Mouse (Mus musculus) heart, adult 2 months (tissue): ENCODE data around the gene 4930579F01Rik.

Source experiments
- CTCF ChIP-seq: fragments of 200-600 bp; IDR thresholded peaks from 2 replicates; pipeline ENCODE4 v1.8.1; 2022; ENCODE audit warnings: antibody characterized with exemption, mild to moderate bottlenecking, moderate library complexity
- POLR2A ChIP-seq: fragments of 200-500 bp; IDR thresholded peaks from 2 replicates; pipeline ENCODE4 v1.6.1; 2011; ENCODE audit warnings: mild to moderate bottlenecking, low read depth, low read length, control low read depth; ENCODE audit not compliant: insufficient read depth

DNA sequence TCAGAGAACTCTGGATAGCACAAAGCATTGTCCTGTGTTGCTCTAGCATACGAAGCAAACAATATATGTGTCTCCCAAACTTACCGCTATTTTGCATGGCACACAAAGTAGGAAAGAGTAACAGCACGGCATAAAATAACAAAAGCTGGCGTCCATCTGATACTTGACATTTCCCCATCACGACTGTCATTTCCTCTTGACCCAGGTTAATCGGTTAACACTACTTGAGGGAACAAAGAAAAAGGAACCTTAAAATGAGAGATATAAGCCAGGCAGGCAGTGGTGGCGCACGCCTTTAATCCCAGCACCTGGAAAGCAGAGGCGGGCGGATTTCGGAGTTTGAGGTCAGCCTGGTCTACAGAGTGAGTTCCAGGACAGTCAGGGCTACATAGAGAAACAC is 59.7 kb downstream of the 4930579F01Rik start:
- no peak for TF ChIP-seq CTCF
- TF ChIP-seq POLR2A: no peak
